Mouse (Mus musculus) heart, embryonic 12.5 days (tissue): ENCODE data around the gene Snrpd3. TPM values are rescaled to one million over a fixed set of nuclear protein-coding genes. Genes with fewer than 3 reads are reported as not detected.
A peak's percentile ranks its signal among the peaks of the same experiment; 100 is the strongest.

Experiments
- ATAC-seq: fragments of 200-750 bp; cut with Nextera tagmentation; 2 replicates; pipeline ENCODE4 v1.8.0; 2017; ENCODE audit warnings: moderate TSS enrichment, moderate library complexity; ENCODE audit not compliant: insufficient number of reproducible peaks, low FRiP score
- H3K27ac ChIP-seq: fragments of 300-500 bp; sonication (generic); 2 replicates; pipeline ENCODE4 v1.5.1; 2016; ENCODE audit warnings: mild to moderate bottlenecking, moderate library complexity; ENCODE audit not compliant: poor library complexity, severe bottlenecking
- H3K27me3 ChIP-seq: fragments of 300-500 bp; sonication (generic); replicated peaks from 2 replicates; pipeline ENCODE4 v1.6.1; 2016; ENCODE audit warnings: mild to moderate bottlenecking, moderate library complexity
- H3K36me3 ChIP-seq: fragments of 300-500 bp; sonication (generic); 2 replicates; pipeline ENCODE4 v1.6.1; 2016; ENCODE audit warnings: mild to moderate bottlenecking, moderate library complexity
- H3K4me1 ChIP-seq: fragments of 300-500 bp; sonication (generic); replicated peaks from 2 replicates; pipeline ENCODE4 v1.6.1; 2016; ENCODE audit warnings: mild to moderate bottlenecking
- H3K4me2 ChIP-seq: fragments of 300-500 bp; sonication (generic); 2 replicates; pipeline ENCODE4 v1.6.1; 2016; ENCODE audit warnings: mild to moderate bottlenecking, moderate library complexity
- H3K4me3 ChIP-seq: fragments of 300-500 bp; sonication (generic); 2 replicates; pipeline ENCODE4 v1.5.1; 2016; ENCODE audit warnings: mild to moderate bottlenecking
- H3K9ac ChIP-seq: fragments of 300-500 bp; sonication (generic); 2 replicates; pipeline ENCODE4 v1.6.1; 2016; ENCODE audit warnings: mild to moderate bottlenecking, moderate library complexity
- H3K9me3 ChIP-seq: fragments of 300-500 bp; sonication (generic); replicated peaks from 2 replicates; pipeline ENCODE4 v1.6.1; 2016; ENCODE audit warnings: mild to moderate bottlenecking, moderate library complexity
- WGBS: fragments of 180-500 bp; shearing (Covaris S2); methylation state at CpG from one replicate; pipeline ENCODE4 v1.1.7; 2016; 5-methylcytosine and 5-hydroxymethylcytosine counted together
- polyA plus RNA-seq: library from polyadenylated mRNA; unstranded; fragments of >200 nt; fragmentation: Nextera tagmentation; extraction: Ambion mirVana; gene quantifications from 2 replicates; pipeline ENCODE4 v1.2.1, GENCODE M21; 2016

The Snrpd3 gene
- polyA plus RNA-seq, 1 experiment from 2014 or later = 105 TPM

- no peak for ATAC-seq
- H3K27ac ChIP-seq = no peak overlapping the region
- no peak overlapping the region for H3K9ac ChIP-seq
- 64% methylated on average over 2 of the region's 2 CpGs for WGBS
- no peak overlapping the region for H3K4me3 ChIP-seq
- H3K36me3 ChIP-seq = peaks cover 49% of the 10 kb centered on the region
- 0 out of 2 replicates have a peak, but pooled peaks cover 3% of the 10 kb centered on the region for H3K9me3 ChIP-seq
- H3K4me2 ChIP-seq = no peak overlapping the region
- H3K27me3 ChIP-seq = no peaks in the 10 kb centered on the region
- H3K4me1 ChIP-seq = peaks cover 17% of the 10 kb centered on the region
Measured at GRCm38 (mm10) chr10:75535423-75535822, 18.1 kb downstream of the Snrpd3 start.

GRCm38 (mm10) chr10:75536123-75536522, 18.8 kb downstream of the Snrpd3 start:
- ATAC-seq = no peak
- H3K9me3 ChIP-seq = 0 out of 2 replicates have a peak, but pooled peaks cover 3% of the 10 kb centered on the region
- H3K9ac ChIP-seq = no peak overlapping the region
- no peak overlapping the region for H3K27ac ChIP-seq
- H3K4me2 ChIP-seq = no peak overlapping the region
- no peak overlapping the region for H3K4me3 ChIP-seq
- H3K27me3 ChIP-seq = no peaks in the 10 kb centered on the region
- peaks cover 49% of the 10 kb centered on the region for H3K36me3 ChIP-seq
- 87% methylated on average over 5 of the region's 5 CpGs for WGBS
- H3K4me1 ChIP-seq = peaks cover 17% of the 10 kb centered on the region

DNA sequence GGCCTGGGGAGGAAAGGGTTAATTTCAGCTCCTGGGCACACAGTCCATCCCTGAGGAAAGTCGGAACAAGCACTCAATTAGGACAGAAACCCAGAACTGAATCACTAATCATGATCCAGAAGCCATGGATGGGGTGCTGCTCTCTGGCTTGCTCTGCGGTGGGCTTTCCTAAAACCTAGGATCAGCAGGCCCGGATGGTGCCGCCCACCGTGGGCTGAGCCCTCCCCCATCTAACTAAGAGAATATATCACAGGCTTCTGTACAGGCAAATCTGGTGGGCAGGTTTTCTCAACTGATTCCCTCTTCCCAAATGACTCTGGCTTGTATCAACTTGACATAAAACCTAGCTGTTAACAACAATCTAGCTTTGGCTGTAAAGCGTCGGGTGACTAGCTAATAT, 30.6 kb downstream of the Snrpd3 start:
- H3K9ac ChIP-seq = no peak overlapping the region
- peaks cover 5% of the 10 kb centered on the region; the same call in 1 of the 2 replicates for H3K9me3 ChIP-seq
- H3K4me1 ChIP-seq = 0 out of 2 replicates have a peak, but pooled peaks cover 6% of the 10 kb centered on the region
- no peaks in the 10 kb centered on the region for H3K36me3 ChIP-seq
- H3K4me2 ChIP-seq = no peak overlapping the region
- 42% methylated on average over 7 of the region's 7 CpGs for WGBS
- H3K4me3 ChIP-seq = no peak overlapping the region
- no peak overlapping the region for H3K27ac ChIP-seq
- no peaks in the 10 kb centered on the region for H3K27me3 ChIP-seq
- ATAC-seq = no peak

GRCm38 (mm10) chr10:75548486-75548885, 31.1 kb downstream of the Snrpd3 start:
- H3K4me2 ChIP-seq = no peak overlapping the region
- H3K9ac ChIP-seq = peak overlapping the region; percentile 13; the same call in 1 of the 2 replicates
- WGBS = 57% methylated on average over 14 of the region's 14 CpGs

GRCm38 (mm10) chr10:75549886-75550285, 32.5 kb downstream of the Snrpd3 start:
- 72% methylated on average over 7 of the region's 7 CpGs for WGBS
- Histone ChIP-seq H3K27ac (no peak overlapping the region), H3K4me1 (0 out of 2 replicates have a peak, but pooled peaks cover 6% of the 10 kb centered on the region), H3K4me2 (no peak overlapping the region), H3K4me3 (no peak overlapping the region), H3K9me3 (peaks cover 3% of the 10 kb centered on the region; the same call in 1 of the 2 replicates), H3K36me3 (no peaks in the 10 kb centered on the region), H3K27me3 (no peaks in the 10 kb centered on the region), H3K9ac (no peak overlapping the region)
- ATAC-seq = no peak

More at GRCm38 (mm10) chr10:75548486-75548885, 31.1 kb downstream of the Snrpd3 start:
- Histone ChIP-seq H3K27ac (no peak overlapping the region), H3K4me3 (no peak overlapping the region), H3K36me3 (no peaks in the 10 kb centered on the region), H3K9me3 (peaks cover 5% of the 10 kb centered on the region; the same call in 1 of the 2 replicates), H3K27me3 (no peaks in the 10 kb centered on the region), H3K4me1 (0 out of 2 replicates have a peak, but pooled peaks cover 6% of the 10 kb centered on the region)
- ATAC-seq = no peak

DNA sequence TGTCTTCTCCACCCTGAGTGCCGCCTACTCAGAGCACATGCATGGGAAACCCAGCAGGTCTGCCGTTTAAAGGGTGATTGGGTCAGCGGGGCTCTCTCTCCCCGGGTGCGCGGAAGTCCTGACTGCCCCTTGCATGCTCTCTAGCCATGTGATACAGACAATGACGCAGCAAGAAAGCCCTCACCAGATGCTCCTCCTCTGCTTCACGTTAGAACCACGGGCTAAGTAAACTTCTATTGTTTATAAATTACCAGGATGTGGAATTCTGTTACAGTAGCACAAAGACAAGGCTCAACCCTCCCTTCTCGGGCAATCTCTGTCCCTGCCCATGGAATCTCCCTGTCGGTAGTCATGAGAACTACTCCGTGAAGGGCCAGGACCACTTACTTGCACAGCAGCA, 33.8 kb downstream of the Snrpd3 start:
- Histone ChIP-seq H3K4me3 (no peak overlapping the region), H3K36me3 (no peaks in the 10 kb centered on the region), H3K4me2 (no peak overlapping the region), H3K4me1 (peaks cover 13% of the 10 kb centered on the region), H3K27ac (no peak overlapping the region), H3K9ac (no peak overlapping the region), H3K9me3 (no peaks in the 10 kb centered on the region), H3K27me3 (no peaks in the 10 kb centered on the region)
- ATAC-seq = no peak
- 36% methylated on average over 12 of the region's 12 CpGs for WGBS

DNA sequence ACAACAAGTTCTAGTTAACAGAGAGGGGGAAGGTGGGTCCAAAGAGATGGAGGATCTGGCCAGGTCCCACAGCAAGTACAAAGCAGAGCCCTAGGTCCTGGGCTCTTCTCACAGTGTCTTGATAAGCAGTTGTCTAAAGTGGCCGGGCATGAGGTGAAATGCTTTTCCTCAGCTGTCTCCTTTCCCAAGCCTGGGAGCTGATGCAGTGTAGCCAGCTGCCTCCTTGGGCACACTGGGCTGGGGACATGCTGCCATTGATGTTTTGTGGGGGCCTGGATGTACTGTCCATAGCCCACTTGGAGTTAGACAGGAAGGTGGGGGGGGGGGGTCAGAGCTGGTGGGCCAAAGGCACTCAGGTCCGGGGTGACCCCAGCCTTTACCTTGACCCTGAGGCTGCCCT, 34.8 kb downstream of the Snrpd3 start:
- no peak for ATAC-seq
- Histone ChIP-seq H3K9me3 (no peaks in the 10 kb centered on the region), H3K4me2 (no peak overlapping the region), H3K9ac (no peak overlapping the region), H3K36me3 (no peaks in the 10 kb centered on the region), H3K4me3 (no peak overlapping the region), H3K4me1 (peaks cover 22% of the 10 kb centered on the region), H3K27ac (no peak overlapping the region), H3K27me3 (no peaks in the 10 kb centered on the region)
- WGBS = 60% methylated on average over 2 of the region's 2 CpGs

- Histone ChIP-seq H3K36me3 (no peaks in the 10 kb centered on the region), H3K4me1 (peaks cover 20% of the 10 kb centered on the region), H3K4me3 (no peak overlapping the region), H3K4me2 (no peak overlapping the region), H3K9me3 (no peaks in the 10 kb centered on the region), H3K27me3 (peaks cover 7% of the 10 kb centered on the region), H3K27ac (no peak overlapping the region), H3K9ac (no peak overlapping the region)
- ATAC-seq = no peak
- 70% methylated on average over 13 of the region's 13 CpGs for WGBS
Measured at GRCm38 (mm10) chr10:75552701-75553450, 35.5 kb downstream of the Snrpd3 start.

DNA sequence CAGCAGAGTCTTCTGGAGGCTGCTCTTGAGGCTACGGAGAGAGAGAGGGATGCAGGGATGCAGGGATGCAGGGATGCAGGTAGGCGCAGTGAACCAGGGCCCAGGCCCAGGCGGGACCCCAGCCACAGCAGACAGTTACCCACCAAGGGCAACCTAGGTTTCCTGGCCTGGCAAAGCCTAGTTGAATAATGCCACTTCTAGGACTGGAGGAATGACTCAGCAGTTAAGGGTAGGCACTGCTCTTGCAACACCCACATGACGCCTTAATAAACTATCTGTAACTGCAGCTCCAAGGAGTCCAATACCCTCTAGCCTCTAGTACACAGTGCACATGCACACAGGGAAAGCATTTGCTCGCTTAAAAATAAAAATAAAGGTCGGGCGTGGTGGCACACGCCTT, 36.7 kb downstream of the Snrpd3 start:
- Histone ChIP-seq H3K9ac (no peak overlapping the region), H3K27ac (no peak overlapping the region), H3K9me3 (no peaks in the 10 kb centered on the region), H3K36me3 (no peaks in the 10 kb centered on the region), H3K4me3 (no peak overlapping the region), H3K4me2 (no peak overlapping the region), H3K4me1 (peaks cover 23% of the 10 kb centered on the region), H3K27me3 (peaks cover 16% of the 10 kb centered on the region)
- 84% methylated on average over 8 of the region's 8 CpGs for WGBS
- ATAC-seq = no peak

DNA sequence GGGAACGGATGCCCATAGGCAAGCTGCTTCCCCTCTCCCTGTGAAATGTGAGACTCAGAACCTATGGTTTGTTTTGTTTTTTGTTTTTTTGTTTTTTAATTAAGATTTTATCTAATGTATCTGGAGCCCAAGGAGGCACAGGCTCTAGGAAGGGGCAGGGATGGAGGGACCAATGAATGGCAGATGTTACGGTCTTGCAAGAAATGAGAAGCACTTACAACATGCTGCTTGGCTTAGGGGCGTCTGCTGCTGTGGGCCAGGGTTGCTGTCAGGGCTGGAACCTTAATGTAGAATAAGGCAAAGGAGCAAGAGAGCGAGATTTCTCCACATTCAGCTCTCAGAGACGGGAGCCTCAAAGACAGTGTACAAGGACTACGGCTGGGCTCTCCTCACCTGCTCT, 38.2 kb downstream of the Snrpd3 start:
- Histone ChIP-seq H3K4me3 (no peak overlapping the region), H3K36me3 (no peaks in the 10 kb centered on the region), H3K27me3 (peaks cover 31% of the 10 kb centered on the region), H3K4me2 (peak overlapping the region; percentile 16; the same call in 1 of the 2 replicates), H3K4me1 (peaks cover 36% of the 10 kb centered on the region), H3K27ac (no peak overlapping the region), H3K9ac (no peak overlapping the region), H3K9me3 (no peaks in the 10 kb centered on the region)
- no peak for ATAC-seq
- 62% methylated on average over 6 of the region's 6 CpGs for WGBS

- no peak for ATAC-seq
- Histone ChIP-seq H3K9me3 (no peaks in the 10 kb centered on the region), H3K4me1 (peaks cover 36% of the 10 kb centered on the region), H3K4me2 (peak overlapping the region; percentile 16), H3K4me3 (no peak overlapping the region), H3K27me3 (peaks cover 35% of the 10 kb centered on the region), H3K27ac (0 out of 2 replicates have a peak overlapping the region, but pooled peaks have one; percentile 31), H3K9ac (no peak overlapping the region), H3K36me3 (no peaks in the 10 kb centered on the region)
- WGBS = 36% methylated on average over 9 of the region's 9 CpGs
Measured at GRCm38 (mm10) chr10:75556026-75556425, 38.7 kb downstream of the Snrpd3 start.
